Mouse (Mus musculus): ENCODE measurements around the gene Rora. TPM values are rescaled to one million over a fixed set of nuclear protein-coding genes. Genes with fewer than 3 reads are reported as not detected.

Rora gene
- total RNA-seq, 2 experiments from 2014 or later, result 94.6 to 95.7 TPM

DNA sequence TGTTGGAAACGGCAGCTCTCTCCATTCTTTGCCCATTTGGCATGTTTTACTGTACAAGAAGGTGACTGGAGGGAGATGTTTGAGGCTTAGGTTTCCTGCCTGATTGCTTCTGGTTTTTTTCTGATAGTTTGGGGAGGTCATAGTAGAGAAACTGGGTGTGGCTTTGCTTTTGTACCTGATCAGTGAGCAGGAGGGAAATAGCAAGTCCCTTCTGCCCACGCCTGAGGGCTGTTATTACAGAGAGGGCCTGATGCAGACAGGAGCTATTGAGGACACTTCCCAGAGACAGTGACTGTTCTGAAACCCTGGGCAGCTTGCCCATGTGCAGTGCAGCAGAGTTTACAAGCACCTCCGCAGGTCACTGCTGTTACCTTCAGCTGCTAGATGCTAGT, 724.1 kb downstream of the Rora start:
- no peak for DNase-seq (ENCODE audit: low spot score in 2 of 2)

DNA sequence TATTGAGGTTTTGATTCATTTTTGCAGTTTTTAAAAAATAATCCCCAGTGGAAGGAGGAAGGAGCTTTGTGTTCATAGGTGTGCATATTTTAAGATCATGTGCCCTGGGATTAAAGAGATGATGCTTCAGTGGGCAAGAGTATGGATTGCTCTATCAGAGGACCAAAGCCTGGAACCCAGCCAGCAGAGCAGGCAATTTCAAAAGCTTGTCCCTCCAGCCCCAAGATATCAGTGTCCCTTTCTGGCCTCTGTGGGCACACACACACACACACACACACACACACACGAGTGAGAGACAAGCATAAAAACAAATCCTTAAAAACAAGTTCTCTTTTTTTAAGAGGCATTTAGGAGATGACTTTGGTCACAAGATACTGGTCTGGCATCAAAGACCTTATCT, 727.0 kb downstream of the Rora start:
- no peak for DNase-seq (ENCODE audit: low spot score in 2 of 2)

DNA sequence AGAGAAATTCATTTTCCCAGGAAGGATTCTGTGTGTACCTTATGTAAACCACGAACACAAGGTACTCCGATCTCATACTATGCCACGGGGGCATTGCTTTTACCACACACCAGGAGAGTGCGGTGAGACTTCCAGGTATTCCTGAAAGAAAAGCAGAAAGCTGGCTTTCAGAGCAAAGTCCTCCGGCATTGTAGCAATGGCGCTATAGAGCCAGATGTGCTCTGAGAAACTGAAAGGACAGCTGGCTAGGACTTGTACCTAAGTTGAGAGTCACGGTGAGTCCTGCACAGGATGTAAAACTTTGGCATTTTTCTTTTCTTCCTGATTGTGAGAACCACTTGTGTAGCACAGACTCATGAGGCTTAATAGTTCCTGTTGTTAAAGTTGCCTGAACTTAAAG, 728.2 kb downstream of the Rora start:
- no peak for DNase-seq (ENCODE audit: low spot score in 2 of 2)

DNA sequence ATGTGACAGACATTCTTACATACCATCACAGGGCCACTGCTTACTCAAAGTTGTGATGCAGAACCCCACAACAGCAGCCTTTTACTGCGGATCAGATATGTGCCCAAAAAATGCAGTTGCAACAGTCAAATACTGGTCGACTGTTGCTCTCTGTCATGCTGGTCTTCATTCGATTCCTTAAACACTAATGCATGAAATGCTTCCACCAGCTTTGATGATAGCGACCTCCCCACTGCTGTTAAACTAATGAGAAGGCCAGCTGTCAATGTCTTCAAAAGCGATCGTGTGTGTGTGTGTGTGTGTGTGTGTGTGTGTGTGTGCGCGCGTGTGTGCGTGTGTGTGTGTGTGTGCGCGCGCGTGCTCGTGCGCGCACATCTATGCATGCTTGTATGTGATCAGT, 730.9 kb downstream of the Rora start:
- DNase-seq (ENCODE audit: low spot score in 2 of 2), result no peak

DNA sequence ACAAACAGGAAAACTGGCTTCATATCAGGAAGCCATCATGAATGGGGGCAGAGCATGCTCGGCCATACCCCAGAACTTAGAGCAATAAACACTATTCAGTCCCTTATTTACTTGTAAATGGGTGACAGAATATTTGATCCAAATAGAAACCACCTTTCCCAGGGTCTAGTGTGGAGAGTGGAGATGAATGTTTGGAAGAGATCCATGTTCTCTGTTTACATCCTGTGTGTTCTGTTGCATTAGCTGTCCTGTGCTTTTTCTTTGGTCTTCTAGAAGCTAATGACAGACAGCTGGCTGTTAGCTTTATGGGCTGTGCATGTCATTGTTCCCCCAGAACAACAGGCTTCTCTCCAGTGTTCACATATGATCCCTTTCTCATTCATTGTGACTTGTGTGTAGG, 731.3 kb downstream of the Rora start:
- DNase-seq (ENCODE audit: low spot score in 2 of 2), result no peak

DNA sequence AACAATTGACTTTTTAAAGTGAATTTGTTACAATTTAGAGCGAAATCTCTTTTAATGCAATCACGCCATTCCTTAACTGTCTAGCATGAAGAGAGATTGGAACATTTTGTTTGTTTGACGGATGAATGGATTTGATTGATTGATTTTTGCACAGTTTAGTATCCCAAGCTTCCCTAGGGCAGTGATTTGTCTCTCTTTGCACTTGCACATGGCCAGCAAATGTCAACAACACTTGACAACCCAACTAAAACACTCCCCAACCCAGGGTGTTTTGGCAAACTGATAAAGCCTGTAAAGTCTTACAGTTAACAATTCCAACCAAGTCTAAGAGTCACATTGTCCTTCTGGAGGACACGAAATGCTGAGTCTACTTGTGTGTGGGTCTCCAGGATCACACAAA, 733.7 kb downstream of the Rora start:
- no peak for DNase-seq (ENCODE audit: low spot score in 2 of 2)

DNA sequence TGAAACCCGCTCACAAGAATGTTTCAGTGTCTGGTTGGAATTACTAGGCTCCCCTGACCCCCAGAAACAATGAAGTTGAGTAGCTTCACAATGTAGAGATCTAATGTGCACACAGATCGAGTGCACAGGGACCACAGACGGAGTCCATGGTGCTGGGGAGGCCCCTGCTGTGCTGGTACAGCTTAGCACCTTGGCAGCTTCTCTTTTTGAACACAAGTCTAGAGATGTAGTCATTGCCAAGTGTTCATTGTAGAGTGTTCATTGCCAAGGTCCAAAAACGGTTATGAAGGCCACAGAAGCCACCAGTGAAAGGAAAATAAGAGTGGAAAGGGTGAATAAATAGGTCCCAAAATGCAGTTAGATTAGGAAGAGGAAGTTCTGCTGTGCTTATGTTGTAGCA, 737.0 kb downstream of the Rora start:
- no peak for DNase-seq (ENCODE audit: low spot score in 2 of 2)

DNA sequence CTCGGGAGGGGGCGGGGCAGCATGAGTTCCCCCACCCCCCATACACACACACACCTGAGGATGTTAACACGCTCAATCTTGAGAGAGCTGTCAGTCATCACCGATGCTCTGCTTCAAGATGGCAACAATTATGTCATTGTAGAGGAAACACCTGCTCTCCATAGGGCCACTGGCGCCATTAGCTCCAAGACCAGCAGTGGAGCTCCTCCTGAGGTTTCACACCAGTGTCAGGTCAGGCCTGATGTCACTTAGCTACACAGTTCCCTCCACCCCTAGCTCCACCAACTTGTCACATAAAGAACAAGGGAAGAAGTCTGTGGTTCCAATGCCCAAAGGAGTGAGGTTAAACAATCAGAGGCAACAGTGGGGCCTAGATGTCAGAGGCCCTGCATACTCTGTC, 740.6 kb downstream of the Rora start:
- no peak for DNase-seq (ENCODE audit: low spot score in 2 of 2)

DNA sequence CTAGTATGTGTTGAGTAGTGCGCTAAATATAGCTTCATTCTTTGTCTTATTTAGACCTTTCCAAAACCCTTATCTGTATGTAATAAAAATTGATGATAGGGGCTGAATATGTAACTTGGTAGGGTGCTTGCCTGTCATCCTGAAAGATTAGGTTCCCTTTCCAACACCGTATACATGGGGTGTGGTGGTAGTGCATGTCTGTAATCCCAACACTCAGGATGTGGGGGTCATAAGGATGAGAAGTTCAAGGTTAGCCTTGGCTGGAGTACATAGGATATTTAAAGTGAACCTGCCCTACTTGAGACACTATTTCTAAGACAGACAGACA, 743.8 kb downstream of the Rora start:
- DNase-seq (ENCODE audit: low spot score in 2 of 2), result no peak

DNA sequence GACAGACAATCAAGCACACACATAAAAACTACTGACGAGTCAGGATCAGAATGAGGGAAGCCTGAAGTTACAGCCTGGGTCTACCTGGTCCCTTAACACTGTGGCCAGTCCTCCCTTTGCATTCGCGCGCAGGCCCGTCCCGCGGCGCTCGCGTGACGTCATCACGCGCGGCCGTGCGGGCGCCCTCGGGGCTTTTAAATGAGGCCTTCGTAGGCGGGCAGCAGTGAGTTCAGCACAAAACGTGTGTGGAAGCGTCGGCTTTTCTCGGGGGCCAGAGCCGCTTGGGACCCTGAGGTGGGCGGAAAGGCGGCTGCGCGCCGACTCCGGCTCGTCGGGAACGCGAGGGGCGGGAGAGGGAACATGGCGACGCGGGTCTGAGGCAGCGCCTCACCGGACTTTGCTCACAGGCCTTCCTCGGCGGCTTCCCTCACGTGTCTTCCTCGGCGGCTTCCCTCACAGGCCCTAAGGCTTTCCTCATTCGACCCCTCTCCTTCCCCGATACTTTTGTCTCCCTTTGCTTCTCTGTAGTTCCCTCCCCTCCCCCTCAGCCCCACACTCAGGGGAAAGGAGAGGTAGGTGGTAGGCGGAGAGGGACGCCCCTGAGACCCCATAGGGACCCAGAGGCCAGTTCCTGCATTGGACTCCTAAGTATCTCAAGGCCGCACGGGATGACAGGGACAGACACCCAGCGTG, 744.3 kb downstream of the Rora start, which contains the start of gene Ice2:
Gene Ice2, plus strand, starts transcription at position 147 of the 693 bp plus-strand sequence.
- DNase-seq (ENCODE audit: low spot score in 2 of 2), result peak; percentile 46 to 51

DNA sequence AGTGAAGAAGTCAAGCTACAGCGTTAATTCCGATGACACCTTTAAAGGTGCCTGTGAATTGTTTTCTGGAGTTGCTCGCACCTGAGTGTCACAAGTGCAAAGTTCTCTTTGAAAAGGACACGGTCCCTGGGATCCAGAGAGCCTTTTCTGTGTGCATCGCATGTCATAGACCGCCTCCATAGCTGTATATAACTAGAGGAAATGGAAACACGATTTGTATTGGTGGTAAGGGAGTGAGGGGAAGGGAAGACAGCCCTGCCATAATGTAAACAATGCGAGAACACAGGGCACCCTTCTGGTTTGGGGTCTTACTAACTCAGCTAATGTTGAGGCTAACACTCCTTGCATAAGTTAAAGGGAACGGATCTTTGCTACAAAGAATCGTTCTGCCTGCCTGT, 744.9 kb downstream of the Rora start:
- no peak for DNase-seq (ENCODE audit: low spot score in 2 of 2)

DNA sequence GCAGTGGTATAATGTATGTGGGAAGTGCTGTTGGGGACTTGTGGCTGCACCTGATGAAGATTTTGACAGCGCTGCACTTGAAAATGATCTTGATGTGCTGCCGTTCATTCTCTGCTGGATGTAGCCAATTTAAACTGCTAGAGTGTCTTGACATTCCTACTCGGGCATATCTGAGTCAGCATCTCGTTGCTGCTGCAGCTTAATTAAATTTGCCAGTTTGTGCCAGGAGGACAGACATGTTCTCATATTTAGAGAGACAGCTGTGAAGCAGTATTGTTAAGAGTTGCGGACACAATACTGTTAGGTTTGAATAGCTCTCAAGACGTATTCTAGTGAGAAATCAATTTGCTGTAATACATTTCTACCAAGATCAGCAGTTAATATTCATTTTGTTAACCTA, 751.1 kb downstream of the Rora start:
- DNase-seq (ENCODE audit: low spot score in 2 of 2), result no peak

DNA sequence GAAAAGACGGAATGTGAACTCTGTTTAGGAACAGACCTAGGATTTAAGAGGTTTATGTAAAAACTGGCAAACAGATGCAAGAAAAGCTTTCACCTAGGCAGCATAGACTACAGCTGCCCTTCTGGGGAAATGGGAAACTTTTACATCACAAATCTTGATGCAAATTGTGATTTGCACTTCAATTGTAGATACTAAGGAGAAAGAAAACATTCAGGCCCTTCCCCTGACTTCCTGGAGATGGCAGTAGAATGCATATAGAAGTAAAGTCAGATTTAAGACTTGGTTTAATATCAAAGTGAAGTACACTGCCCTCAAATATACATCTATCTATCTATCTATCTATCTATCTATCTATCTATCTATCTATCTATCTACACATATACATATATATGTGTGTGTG, 765.9 kb downstream of the Rora start:
- DNase-seq (ENCODE audit: low spot score in 2 of 2), result no peak

DNA sequence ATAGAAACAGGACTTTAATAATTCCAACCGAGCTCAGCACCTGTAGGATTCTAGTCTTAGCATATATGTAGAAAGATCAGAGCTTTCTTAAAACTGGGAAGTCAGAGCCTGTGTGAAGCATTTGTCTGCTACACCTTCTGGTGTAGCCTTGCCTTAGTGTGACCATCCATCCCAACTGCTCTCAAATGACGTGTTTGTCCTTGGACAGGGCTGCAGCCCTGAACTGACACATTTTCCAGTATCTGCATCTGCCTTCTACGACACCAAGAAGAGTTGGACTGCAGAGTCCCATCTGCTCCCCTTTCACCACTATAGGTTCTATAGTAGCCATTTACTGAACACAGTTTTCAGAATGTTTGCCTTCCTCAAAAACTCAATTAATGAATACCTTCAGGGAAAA, 776.9 kb downstream of the Rora start:
- DNase-seq (ENCODE audit: low spot score in 2 of 2), result no peak

DNA sequence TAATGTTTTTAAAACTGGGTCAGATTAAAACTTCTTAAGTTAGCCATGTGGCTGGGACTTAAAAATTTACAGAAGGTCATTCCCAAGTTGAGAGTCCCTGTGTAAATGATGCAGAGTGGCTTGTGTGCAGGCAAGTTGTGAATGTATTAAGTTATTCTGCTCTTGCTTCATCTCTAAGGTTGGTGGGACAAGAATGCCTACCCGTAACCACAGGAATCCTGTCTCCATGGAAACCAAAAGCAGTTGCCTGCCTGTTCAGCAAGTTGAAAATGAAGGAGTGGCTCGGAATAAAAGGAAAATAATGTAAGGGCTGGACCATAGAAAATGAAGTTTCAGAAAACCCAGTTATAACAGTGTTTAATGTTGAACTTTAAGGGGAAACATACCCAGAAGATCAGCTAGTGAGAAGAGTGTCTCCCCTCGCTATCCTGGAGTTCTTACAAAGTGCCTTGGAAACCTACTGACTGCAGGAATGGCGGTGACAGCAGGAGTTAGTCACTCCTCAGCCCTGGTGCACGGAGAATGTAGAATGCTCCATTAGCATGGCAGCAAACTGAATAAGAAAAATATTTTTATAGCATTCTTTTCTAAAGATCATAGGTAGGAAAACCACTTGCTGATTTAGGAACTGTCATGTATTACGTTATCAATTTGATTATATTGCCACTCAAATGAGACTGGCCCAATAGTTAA, 778.4 kb downstream of the Rora start:
- no peak for DNase-seq (ENCODE audit: low spot score in 2 of 2)

DNA sequence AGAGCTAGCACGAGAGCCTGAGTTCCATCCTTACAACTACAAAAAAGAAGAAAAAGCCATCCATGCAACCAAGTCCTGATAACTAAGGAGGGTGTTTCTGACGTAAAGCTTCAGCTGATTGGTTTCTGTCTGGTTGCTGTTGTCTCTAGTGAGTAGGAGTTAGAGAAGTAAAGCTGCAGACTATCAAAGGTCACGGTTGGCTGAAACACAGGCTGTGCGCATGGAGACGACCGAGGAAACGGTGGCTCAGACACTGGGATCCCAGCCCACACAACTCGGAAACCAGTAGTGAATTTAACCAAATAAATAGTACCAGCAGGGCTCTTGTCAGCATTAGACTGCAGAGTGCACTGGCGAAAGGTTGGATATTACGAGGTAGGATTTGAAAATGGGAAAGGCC, 781.6 kb downstream of the Rora start:
- DNase-seq (ENCODE audit: low spot score in 2 of 2), result no peak

DNA sequence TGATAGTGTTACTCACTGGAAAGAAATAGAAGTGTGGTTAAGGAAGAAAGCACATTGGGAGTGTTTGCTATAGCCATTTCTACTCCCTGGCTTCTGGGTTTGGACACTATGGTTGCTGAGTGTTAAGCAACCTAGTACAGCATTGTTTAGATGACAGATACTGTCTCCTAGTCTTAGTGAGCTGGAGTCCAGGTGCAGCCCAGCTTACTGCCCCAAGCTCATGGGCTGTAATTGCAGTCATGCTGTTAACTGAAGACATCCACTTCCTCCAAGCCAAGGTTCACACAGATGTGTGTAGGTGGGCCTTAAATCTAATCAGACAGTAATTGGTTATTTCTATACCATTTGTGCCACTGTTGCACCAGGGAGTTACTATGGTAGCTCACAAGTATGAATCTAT, 782.1 kb downstream of the Rora start:
- DNase-seq (ENCODE audit: low spot score in 2 of 2), result no peak

Data from adrenal gland, postnatal 4 days (tissue).